Mouse (Mus musculus): ENCODE measurements at regions not wholly inside any gene's neighbourhood (a gene's known extent, or its start where the extent isn't known, plus 50 kb on each side); places are given as distances from the start of the nearest gene placed in this dataset.
A peak's percentile ranks its signal among the peaks of the same experiment; 100 is the strongest.

- no peaks in the 10 kb centered on the region for H3K27me3 ChIP-seq (ENCODE audit: control insufficient read depth, insufficient read depth, low read length)
- WGBS: 55% methylated on average over 7 of the region's 7 CpGs
- no peak for DNase-seq (ENCODE audit: extremely low read depth, low read depth, low spot score)
Measured at GRCm38 (mm10) chr2:117450172-117450865, 107.5 kb upstream of the Rasgrp1 start.

DNA sequence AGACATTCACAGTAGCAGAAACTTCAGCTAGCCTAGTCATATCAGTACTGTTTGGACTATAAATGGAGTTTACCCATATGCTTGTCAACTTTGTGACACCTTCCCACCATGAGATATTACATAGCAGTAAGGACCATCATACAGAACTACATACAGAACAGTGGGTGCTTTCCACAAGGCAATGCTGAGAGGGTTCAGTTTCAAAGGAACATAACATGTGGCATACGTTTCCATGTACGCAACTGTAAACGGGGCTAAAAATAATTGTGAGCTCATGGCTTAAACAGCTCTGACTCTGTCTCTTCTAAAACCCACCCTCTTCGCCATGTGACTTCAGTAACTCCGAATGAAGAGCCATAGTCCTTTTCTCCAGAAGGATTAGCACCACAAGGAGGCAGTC is 109.0 kb upstream of the Rasgrp1 start:
- no peaks in the 10 kb centered on the region for H3K27me3 ChIP-seq (ENCODE audit: control insufficient read depth, insufficient read depth, low read length)
- H3K79me2 ChIP-seq (ENCODE audit: control insufficient read depth, insufficient read depth, low read length): no peaks in the 10 kb centered on the region
- no peak for TF ChIP-seq POLR2A (IDR thresholded peaks at IDR 0.05; ENCODE audit: extremely low read depth, insufficient read depth, low read length)
- TF ChIP-seq CTCF (IDR thresholded peaks at IDR 0.05; ENCODE audit: low read depth, low read length): no peak
- WGBS: 77% methylated on average over 5 of the region's 5 CpGs
- no peaks in the 10 kb centered on the region for H3K4me1 ChIP-seq (ENCODE audit: control insufficient read depth, insufficient read depth, low read length)
- no peak overlapping the region for H3K27ac ChIP-seq (replicated peaks; ENCODE audit: insufficient read depth, low read depth, low read length)
- H3K9ac ChIP-seq (ENCODE audit: low read depth, low read length): no peak overlapping the region
- no peaks in the 10 kb centered on the region for H3K36me3 ChIP-seq (ENCODE audit: control insufficient read depth, insufficient read depth, low read length)
- no peak overlapping the region for H3K4me3 ChIP-seq (ENCODE audit: insufficient read depth, low read depth, low read length)
- DNase-seq (ENCODE audit: extremely low read depth, low read depth, low spot score): no peak

More at GRCm38 (mm10) chr2:117450172-117450865, 107.5 kb upstream of the Rasgrp1 start:
- H3K79me2 ChIP-seq (ENCODE audit: control insufficient read depth, insufficient read depth, low read length): no peaks in the 10 kb centered on the region
- no peaks in the 10 kb centered on the region for H3K36me3 ChIP-seq (ENCODE audit: control insufficient read depth, insufficient read depth, low read length)
- TF ChIP-seq POLR2A (IDR thresholded peaks at IDR 0.05; ENCODE audit: extremely low read depth, insufficient read depth, low read length) (no peak), CTCF (IDR thresholded peaks at IDR 0.05; ENCODE audit: low read depth, low read length) (peak; percentile 46)
- no peaks in the 10 kb centered on the region for H3K4me1 ChIP-seq (ENCODE audit: control insufficient read depth, insufficient read depth, low read length)
- H3K27ac ChIP-seq (replicated peaks; ENCODE audit: insufficient read depth, low read depth, low read length): no peak overlapping the region
- H3K9ac ChIP-seq (ENCODE audit: low read depth, low read length): no peak overlapping the region
- H3K4me3 ChIP-seq (ENCODE audit: insufficient read depth, low read depth, low read length): no peak overlapping the region

DNA sequence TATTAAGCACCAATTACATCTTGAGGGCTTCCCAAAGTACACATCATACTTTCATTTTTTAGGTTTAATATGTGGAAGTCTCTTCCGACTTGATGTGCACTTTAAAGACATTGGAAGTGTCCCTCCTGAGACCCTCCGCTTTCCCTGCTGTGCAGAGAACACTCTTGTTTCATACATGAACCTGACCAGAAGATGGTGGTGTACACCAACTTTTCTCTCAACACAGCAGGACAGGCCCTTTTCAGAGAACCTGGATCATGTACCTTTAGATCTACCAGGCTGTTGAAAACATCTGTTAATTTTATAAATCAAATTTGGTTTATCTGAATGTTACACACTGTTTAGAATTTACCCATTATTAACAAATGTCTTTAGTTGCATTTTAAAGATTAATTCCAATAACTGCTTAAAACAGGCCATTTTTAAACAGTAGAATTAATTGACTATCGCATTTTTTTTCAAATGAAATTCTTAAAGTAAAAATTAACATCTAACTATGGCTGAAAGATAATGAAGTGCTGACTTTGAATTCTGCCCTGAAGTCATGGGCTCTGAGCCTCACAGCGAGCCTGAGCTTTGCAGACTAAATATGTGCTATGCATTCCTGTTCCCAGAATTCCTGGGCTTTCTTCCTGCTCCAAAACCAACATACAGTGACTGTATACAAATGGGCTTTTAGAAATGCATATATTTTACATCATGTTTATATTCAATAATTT is 112.4 kb upstream of the Rasgrp1 start:
- WGBS: 83% methylated on average over 4 of the region's 4 CpGs
- TF ChIP-seq CTCF (IDR thresholded peaks at IDR 0.05; ENCODE audit: low read depth, low read length) (no peak), POLR2A (IDR thresholded peaks at IDR 0.05; ENCODE audit: extremely low read depth, insufficient read depth, low read length) (no peak)
- Histone ChIP-seq H3K27ac (replicated peaks; ENCODE audit: insufficient read depth, low read depth, low read length) (no peak overlapping the region), H3K36me3 (ENCODE audit: control insufficient read depth, insufficient read depth, low read length) (no peaks in the 10 kb centered on the region), H3K27me3 (ENCODE audit: control insufficient read depth, insufficient read depth, low read length) (no peaks in the 10 kb centered on the region), H3K9ac (ENCODE audit: low read depth, low read length) (no peak overlapping the region), H3K79me2 (ENCODE audit: control insufficient read depth, insufficient read depth, low read length) (no peaks in the 10 kb centered on the region), H3K4me1 (ENCODE audit: control insufficient read depth, insufficient read depth, low read length) (no peaks in the 10 kb centered on the region), H3K4me3 (ENCODE audit: insufficient read depth, low read depth, low read length) (no peak overlapping the region)
- no peak for DNase-seq (ENCODE audit: extremely low read depth, low read depth, low spot score)

DNA sequence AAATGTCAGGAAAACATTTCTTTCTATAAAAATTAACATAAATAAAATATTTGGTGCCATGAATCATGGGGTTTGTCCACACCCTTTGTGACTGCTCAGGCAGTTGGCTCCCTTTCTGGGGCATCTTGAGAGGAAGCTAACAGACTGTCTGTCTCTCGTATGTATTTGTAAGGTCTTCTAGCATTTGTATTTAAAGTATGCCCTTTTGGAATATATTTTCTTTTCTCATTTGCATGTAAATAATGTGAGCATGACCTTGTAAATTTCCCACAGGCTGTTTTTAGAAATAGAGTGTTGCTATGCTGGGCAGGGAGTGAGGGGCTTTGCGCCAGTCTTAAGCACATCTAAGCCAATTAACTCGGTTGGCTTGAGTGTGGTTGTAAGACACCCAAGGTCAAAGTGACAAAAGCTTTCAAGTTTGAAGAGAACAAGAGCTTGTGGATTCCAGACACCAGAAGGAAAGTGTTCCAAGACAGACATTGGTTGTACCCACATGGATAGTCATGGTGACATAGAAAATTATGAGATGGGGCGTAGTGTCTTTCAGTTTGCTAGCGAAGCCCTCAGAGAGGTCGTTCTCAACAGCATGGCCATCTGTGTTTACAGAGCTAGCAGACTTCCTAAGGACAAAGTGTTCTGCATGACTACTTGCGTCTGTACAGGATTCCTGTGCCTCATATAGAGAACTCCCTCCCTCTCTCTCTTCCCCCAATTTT is 113.1 kb upstream of the Rasgrp1 start:
- Histone ChIP-seq H3K4me1 (ENCODE audit: control insufficient read depth, insufficient read depth, low read length) (no peaks in the 10 kb centered on the region), H3K27me3 (ENCODE audit: control insufficient read depth, insufficient read depth, low read length) (no peaks in the 10 kb centered on the region), H3K9ac (ENCODE audit: low read depth, low read length) (no peak overlapping the region), H3K4me3 (ENCODE audit: insufficient read depth, low read depth, low read length) (no peak overlapping the region), H3K27ac (replicated peaks; ENCODE audit: insufficient read depth, low read depth, low read length) (no peak overlapping the region), H3K79me2 (ENCODE audit: control insufficient read depth, insufficient read depth, low read length) (no peaks in the 10 kb centered on the region), H3K36me3 (ENCODE audit: control insufficient read depth, insufficient read depth, low read length) (no peaks in the 10 kb centered on the region)
- WGBS: 73% methylated on average over 7 of the region's 7 CpGs
- DNase-seq (ENCODE audit: extremely low read depth, low read depth, low spot score): no peak
- TF ChIP-seq POLR2A (IDR thresholded peaks at IDR 0.05; ENCODE audit: extremely low read depth, insufficient read depth, low read length) (no peak), CTCF (IDR thresholded peaks at IDR 0.05; ENCODE audit: low read depth, low read length) (no peak)

DNA sequence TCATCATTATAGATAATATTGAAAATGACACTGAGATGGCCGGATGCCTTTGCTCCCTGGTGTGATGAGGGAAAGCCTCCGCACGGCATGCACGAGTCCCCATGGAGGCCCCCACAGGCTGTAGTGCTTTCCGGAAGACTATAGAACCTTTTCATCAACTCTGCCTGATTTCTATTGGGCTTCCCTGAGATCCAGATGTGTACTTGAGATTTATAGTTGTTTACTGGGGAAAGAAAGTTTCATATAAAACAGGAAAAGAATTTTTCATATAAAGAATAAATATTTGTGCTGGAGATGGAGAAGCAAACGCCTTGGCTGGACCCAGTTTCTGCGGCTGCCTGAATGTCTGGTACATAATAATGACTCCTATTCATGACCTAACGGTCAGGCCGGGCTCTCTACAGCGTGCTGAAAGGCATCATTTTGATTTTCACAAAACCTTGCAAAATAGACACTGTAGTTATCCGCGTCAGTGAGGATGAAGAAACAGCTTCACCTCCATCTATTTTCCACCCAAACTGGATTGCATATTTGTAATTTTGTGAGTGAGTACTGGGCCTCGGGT is 113.7 kb upstream of the Rasgrp1 start:
- H3K36me3 ChIP-seq (ENCODE audit: control insufficient read depth, insufficient read depth, low read length): no peaks in the 10 kb centered on the region
- WGBS: 88% methylated on average over 13 of the region's 13 CpGs
- DNase-seq (ENCODE audit: extremely low read depth, low read depth, low spot score): no peak
- no peaks in the 10 kb centered on the region for H3K4me1 ChIP-seq (ENCODE audit: control insufficient read depth, insufficient read depth, low read length)
- H3K4me3 ChIP-seq (ENCODE audit: insufficient read depth, low read depth, low read length): no peak overlapping the region
- TF ChIP-seq POLR2A (IDR thresholded peaks at IDR 0.05; ENCODE audit: extremely low read depth, insufficient read depth, low read length) (no peak), CTCF (IDR thresholded peaks at IDR 0.05; ENCODE audit: low read depth, low read length) (no peak)
- H3K9ac ChIP-seq (ENCODE audit: low read depth, low read length): no peak overlapping the region
- no peaks in the 10 kb centered on the region for H3K79me2 ChIP-seq (ENCODE audit: control insufficient read depth, insufficient read depth, low read length)
- no peaks in the 10 kb centered on the region for H3K27me3 ChIP-seq (ENCODE audit: control insufficient read depth, insufficient read depth, low read length)
- H3K27ac ChIP-seq (replicated peaks; ENCODE audit: insufficient read depth, low read depth, low read length): no peak overlapping the region

Measured in liver, adult 2 months (tissue).